Mouse (Mus musculus) liver, embryonic 14.5 days (tissue): ENCODE results near the gene Hmgb1.

Experiments used
- CTCF ChIP-seq: IDR thresholded peaks from 2 replicates; pipeline ENCODE4 v1.5.1; 2016; ENCODE audit warnings: antibody characterized with exemption, low read depth, control low read depth
- EP300 ChIP-seq: IDR thresholded peaks from 2 replicates; pipeline ENCODE4 v1.6.1; 2016; ENCODE audit warnings: antibody characterized with exemption, low read depth

- no peak for TF ChIP-seq CTCF
- no peak for TF ChIP-seq EP300
Measured at GRCm38 (mm10) chr5:149202941-149203340, 18.7 kb upstream of the Hmgb1 start.
